Mouse (Mus musculus): ENCODE results near the gene Dusp16. TPM values are rescaled to one million over a fixed set of nuclear protein-coding genes. Genes with fewer than 3 reads are reported as not detected.

The Dusp16 gene
- polyA plus RNA-seq, 1 experiment from 2014 or later, result 5.1 TPM

GRCm38 (mm10) chr6:134700451-134701210 is 91.8 kb downstream of the Dusp16 start:
- no peak for ATAC-seq
- Histone ChIP-seq H3K9ac (ENCODE audit: low read depth, low read length) (no peak overlapping the region), H3K4me1 (ENCODE audit: control insufficient read depth, insufficient read depth, low read depth, low read length) (no peaks in the 10 kb centered on the region), H3K36me3 (ENCODE audit: control insufficient read depth, insufficient read depth, low read length) (no peaks in the 10 kb centered on the region), H3K4me3 (ENCODE audit: low read length) (no peak overlapping the region), H3K4me2 (ENCODE audit: low read length) (no peak overlapping the region), H3K27ac (ENCODE audit: low read depth, low read length) (no peak overlapping the region), H3K9me3 (ENCODE audit: control insufficient read depth, low read length) (no peaks in the 10 kb centered on the region), H3K27me3 (replicated peaks; ENCODE audit: control insufficient read depth, insufficient read depth, low read length) (no peaks in the 10 kb centered on the region)
- 63% methylated on average over 8 of the region's 8 CpGs for WGBS

- Histone ChIP-seq H3K4me1 (ENCODE audit: control insufficient read depth, insufficient read depth, low read depth, low read length) (no peaks in the 10 kb centered on the region), H3K9ac (ENCODE audit: low read depth, low read length) (no peak overlapping the region), H3K4me2 (ENCODE audit: low read length) (no peak overlapping the region), H3K27ac (ENCODE audit: low read depth, low read length) (no peak overlapping the region), H3K4me3 (ENCODE audit: low read length) (no peak overlapping the region), H3K27me3 (replicated peaks; ENCODE audit: control insufficient read depth, insufficient read depth, low read length) (no peaks in the 10 kb centered on the region), H3K36me3 (ENCODE audit: control insufficient read depth, insufficient read depth, low read length) (no peaks in the 10 kb centered on the region), H3K9me3 (ENCODE audit: control insufficient read depth, low read length) (no peaks in the 10 kb centered on the region)
- ATAC-seq, result no peak
- WGBS, result 87% methylated on average over 5 of the region's 5 CpGs
Measured at GRCm38 (mm10) chr6:134698243-134698642, 94.2 kb downstream of the Dusp16 start.

GRCm38 (mm10) chr6:134696554-134696953 is 95.9 kb downstream of the Dusp16 start:
- Histone ChIP-seq H3K4me1 (ENCODE audit: control insufficient read depth, insufficient read depth, low read depth, low read length) (no peaks in the 10 kb centered on the region), H3K36me3 (ENCODE audit: control insufficient read depth, insufficient read depth, low read length) (no peaks in the 10 kb centered on the region)
- WGBS, result 91% methylated on average over 2 of the region's 2 CpGs

GRCm38 (mm10) chr6:134696146-134696545 is 96.3 kb downstream of the Dusp16 start:
- H3K9me3 ChIP-seq (ENCODE audit: control insufficient read depth, low read length), result no peaks in the 10 kb centered on the region
- 67% methylated on average over 4 of the region's 4 CpGs for WGBS
- no peak overlapping the region for H3K4me2 ChIP-seq (ENCODE audit: low read length)
- no peaks in the 10 kb centered on the region for H3K27me3 ChIP-seq (replicated peaks; ENCODE audit: control insufficient read depth, insufficient read depth, low read length)
- no peak overlapping the region for H3K27ac ChIP-seq (ENCODE audit: low read depth, low read length)
- no peak overlapping the region for H3K4me3 ChIP-seq (ENCODE audit: low read length)
- no peak for ATAC-seq
- no peaks in the 10 kb centered on the region for H3K36me3 ChIP-seq (ENCODE audit: control insufficient read depth, insufficient read depth, low read length)
- H3K4me1 ChIP-seq (ENCODE audit: control insufficient read depth, insufficient read depth, low read depth, low read length), result no peaks in the 10 kb centered on the region
- no peak overlapping the region for H3K9ac ChIP-seq (ENCODE audit: low read depth, low read length)

More at GRCm38 (mm10) chr6:134696554-134696953, 95.9 kb downstream of the Dusp16 start:
- Histone ChIP-seq H3K9ac (ENCODE audit: low read depth, low read length) (no peak overlapping the region), H3K27me3 (replicated peaks; ENCODE audit: control insufficient read depth, insufficient read depth, low read length) (no peaks in the 10 kb centered on the region), H3K4me3 (ENCODE audit: low read length) (no peak overlapping the region), H3K4me2 (ENCODE audit: low read length) (no peak overlapping the region), H3K9me3 (ENCODE audit: control insufficient read depth, low read length) (no peaks in the 10 kb centered on the region), H3K27ac (ENCODE audit: low read depth, low read length) (no peak overlapping the region)
- ATAC-seq, result no peak

- ATAC-seq, result no peak
- H3K27me3 ChIP-seq (replicated peaks; ENCODE audit: control insufficient read depth, insufficient read depth, low read length), result no peaks in the 10 kb centered on the region
- H3K9me3 ChIP-seq (ENCODE audit: control insufficient read depth, low read length), result no peaks in the 10 kb centered on the region
- H3K4me2 ChIP-seq (ENCODE audit: low read length), result no peak overlapping the region
- no peaks in the 10 kb centered on the region for H3K4me1 ChIP-seq (ENCODE audit: control insufficient read depth, insufficient read depth, low read depth, low read length)
- 93% methylated on average over 3 of the region's 3 CpGs for WGBS
- no peak overlapping the region for H3K27ac ChIP-seq (ENCODE audit: low read depth, low read length)
- H3K36me3 ChIP-seq (ENCODE audit: control insufficient read depth, insufficient read depth, low read length), result no peaks in the 10 kb centered on the region
- no peak overlapping the region for H3K9ac ChIP-seq (ENCODE audit: low read depth, low read length)
- H3K4me3 ChIP-seq (ENCODE audit: low read length), result no peak overlapping the region
Measured at GRCm38 (mm10) chr6:134695625-134696024, 96.8 kb downstream of the Dusp16 start.

GRCm38 (mm10) chr6:134694988-134695387 is 97.4 kb downstream of the Dusp16 start:
- Histone ChIP-seq H3K9ac (ENCODE audit: low read depth, low read length) (no peak overlapping the region), H3K27me3 (replicated peaks; ENCODE audit: control insufficient read depth, insufficient read depth, low read length) (no peaks in the 10 kb centered on the region), H3K4me2 (ENCODE audit: low read length) (no peak overlapping the region), H3K4me1 (ENCODE audit: control insufficient read depth, insufficient read depth, low read depth, low read length) (no peaks in the 10 kb centered on the region), H3K9me3 (ENCODE audit: control insufficient read depth, low read length) (no peaks in the 10 kb centered on the region), H3K4me3 (ENCODE audit: low read length) (no peak overlapping the region), H3K36me3 (ENCODE audit: control insufficient read depth, insufficient read depth, low read length) (no peaks in the 10 kb centered on the region), H3K27ac (ENCODE audit: low read depth, low read length) (no peak overlapping the region)
- no peak for ATAC-seq
- 93% methylated on average over 3 of the region's 3 CpGs for WGBS

- Histone ChIP-seq H3K27me3 (replicated peaks; ENCODE audit: control insufficient read depth, insufficient read depth, low read length) (no peaks in the 10 kb centered on the region), H3K4me2 (ENCODE audit: low read length) (no peak overlapping the region), H3K4me3 (ENCODE audit: low read length) (no peak overlapping the region), H3K9ac (ENCODE audit: low read depth, low read length) (no peak overlapping the region), H3K4me1 (ENCODE audit: control insufficient read depth, insufficient read depth, low read depth, low read length) (no peaks in the 10 kb centered on the region), H3K36me3 (ENCODE audit: control insufficient read depth, insufficient read depth, low read length) (no peaks in the 10 kb centered on the region), H3K27ac (ENCODE audit: low read depth, low read length) (no peak overlapping the region), H3K9me3 (ENCODE audit: control insufficient read depth, low read length) (no peaks in the 10 kb centered on the region)
- 86% methylated on average over 6 of the region's 6 CpGs for WGBS
- no peak for ATAC-seq
Measured at GRCm38 (mm10) chr6:134694498-134694897, 97.9 kb downstream of the Dusp16 start.

GRCm38 (mm10) chr6:134685515-134685914 is 106.9 kb downstream of the Dusp16 start:
- peaks cover 2% of the 10 kb centered on the region; the same call in 1 of the 2 replicates for H3K36me3 ChIP-seq (ENCODE audit: control insufficient read depth, insufficient read depth, low read length)
- 0 out of 2 replicates have a peak, but pooled peaks cover 3% of the 10 kb centered on the region for H3K4me1 ChIP-seq (ENCODE audit: control insufficient read depth, insufficient read depth, low read depth, low read length)
- H3K4me2 ChIP-seq (ENCODE audit: low read length), result no peak overlapping the region
- 76% methylated on average over 6 of the region's 6 CpGs for WGBS
- H3K27me3 ChIP-seq (replicated peaks; ENCODE audit: control insufficient read depth, insufficient read depth, low read length), result no peaks in the 10 kb centered on the region
- H3K9me3 ChIP-seq (ENCODE audit: control insufficient read depth, low read length), result no peaks in the 10 kb centered on the region
- no peak overlapping the region for H3K4me3 ChIP-seq (ENCODE audit: low read length)
- ATAC-seq, result peak; percentile 24; the same call in 1 of the 2 replicates
- H3K9ac ChIP-seq (ENCODE audit: low read depth, low read length), result no peak overlapping the region
- H3K27ac ChIP-seq (ENCODE audit: low read depth, low read length), result no peak overlapping the region

GRCm38 (mm10) chr6:134685040-134685439 is 107.4 kb downstream of the Dusp16 start:
- Histone ChIP-seq H3K9ac (ENCODE audit: low read depth, low read length) (no peak overlapping the region), H3K27me3 (replicated peaks; ENCODE audit: control insufficient read depth, insufficient read depth, low read length) (no peaks in the 10 kb centered on the region), H3K27ac (ENCODE audit: low read depth, low read length) (no peak overlapping the region), H3K9me3 (ENCODE audit: control insufficient read depth, low read length) (no peaks in the 10 kb centered on the region), H3K4me3 (ENCODE audit: low read length) (no peak overlapping the region), H3K36me3 (ENCODE audit: control insufficient read depth, insufficient read depth, low read length) (peaks cover 2% of the 10 kb centered on the region; the same call in 1 of the 2 replicates), H3K4me1 (ENCODE audit: control insufficient read depth, insufficient read depth, low read depth, low read length) (0 out of 2 replicates have a peak, but pooled peaks cover 3% of the 10 kb centered on the region), H3K4me2 (ENCODE audit: low read length) (no peak overlapping the region)
- WGBS, result 46% methylated on average over 2 of the region's 2 CpGs
- ATAC-seq, result peak; percentile 74; the same call in 1 of the 2 replicates
